Mouse (Mus musculus) liver, embryonic 12.5 days (tissue): ENCODE data around the gene Rsph3a. TPM values are rescaled to one million over a fixed set of nuclear protein-coding genes. Genes with fewer than 3 reads are reported as not detected.
"Not testable (repeated sequence)": the region's sequence is repeated elsewhere in the genome, so short reads cannot be mapped to it uniquely, and the experiment has no call there.

ENCODE experiments used
- ATAC-seq: fragments of 200-750 bp; cut with Nextera tagmentation; 2 replicates; pipeline ENCODE4 v1.8.0; 2017; ENCODE audit warnings: moderate number of reproducible peaks, mild to moderate bottlenecking, moderate library complexity
- H3K27ac ChIP-seq: fragments of 300-500 bp; sonication (generic); 2 replicates; pipeline ENCODE4 v1.5.1; 2016; ENCODE audit warnings: mild to moderate bottlenecking
- H3K27me3 ChIP-seq: fragments of 300-500 bp; sonication (generic); replicated peaks from 2 replicates; pipeline ENCODE4 v1.6.1; 2016; ENCODE audit warnings: mild to moderate bottlenecking, moderate library complexity
- H3K36me3 ChIP-seq: fragments of 300-500 bp; sonication (generic); 2 replicates; pipeline ENCODE4 v1.6.1; 2016; ENCODE audit warnings: mild to moderate bottlenecking, moderate library complexity
- H3K4me1 ChIP-seq: fragments of 300-500 bp; sonication (generic); 2 replicates; pipeline ENCODE4 v1.6.1; 2016
- H3K4me2 ChIP-seq: fragments of 300-500 bp; sonication (generic); 2 replicates; pipeline ENCODE4 v1.6.1; 2016; ENCODE audit warnings: mild to moderate bottlenecking, moderate library complexity
- H3K4me3 ChIP-seq: fragments of 300-500 bp; sonication (generic); 2 replicates; pipeline ENCODE4 v1.5.1; 2016; ENCODE audit warnings: mild to moderate bottlenecking, moderate library complexity
- H3K9ac ChIP-seq: fragments of 300-500 bp; sonication (generic); 2 replicates; pipeline ENCODE4 v1.6.1; 2016; ENCODE audit warnings: mild to moderate bottlenecking, moderate library complexity
- H3K9me3 ChIP-seq: fragments of 300-500 bp; sonication (generic); replicated peaks from 2 replicates; pipeline ENCODE4 v1.6.1; 2016; ENCODE audit warnings: mild to moderate bottlenecking, moderate library complexity
- WGBS: fragments of 180-500 bp; shearing (Covaris S2); methylation state at CpG from one replicate; pipeline ENCODE4 v1.1.7; 2016; ENCODE audit not compliant: insufficient replicate concordance; 5-methylcytosine and 5-hydroxymethylcytosine counted together
- polyA plus RNA-seq: library from polyadenylated mRNA; unstranded; fragments of >200 nt; fragmentation: Nextera tagmentation; extraction: Ambion mirVana; gene quantifications from 2 replicates; pipeline ENCODE4 v1.2.1, GENCODE M21; 2016

Rsph3a gene
- polyA plus RNA-seq, 1 experiment from 2014 or later, result 26.0 TPM

DNA sequence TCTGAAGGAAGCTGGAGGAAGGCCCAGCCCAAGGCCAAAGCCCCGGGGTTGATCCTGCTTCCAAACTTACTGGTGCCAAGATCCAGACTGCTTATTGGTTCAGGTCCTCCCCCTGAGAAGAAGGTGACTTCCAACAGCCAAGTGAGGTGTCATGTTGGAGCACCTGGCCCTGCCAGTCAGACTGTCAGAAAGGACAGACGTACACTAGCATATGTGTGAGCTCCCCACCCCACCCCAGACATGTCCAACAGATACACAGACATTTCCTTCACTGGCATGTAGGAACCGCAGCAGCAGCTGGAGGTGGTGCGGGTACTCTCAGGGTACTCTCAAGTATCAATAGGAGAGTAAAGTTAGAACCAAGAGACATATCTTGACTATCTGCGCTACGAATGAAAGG, 61.4 kb downstream of the Rsph3a start:
- not testable (repeated sequence) for H3K27ac ChIP-seq

DNA sequence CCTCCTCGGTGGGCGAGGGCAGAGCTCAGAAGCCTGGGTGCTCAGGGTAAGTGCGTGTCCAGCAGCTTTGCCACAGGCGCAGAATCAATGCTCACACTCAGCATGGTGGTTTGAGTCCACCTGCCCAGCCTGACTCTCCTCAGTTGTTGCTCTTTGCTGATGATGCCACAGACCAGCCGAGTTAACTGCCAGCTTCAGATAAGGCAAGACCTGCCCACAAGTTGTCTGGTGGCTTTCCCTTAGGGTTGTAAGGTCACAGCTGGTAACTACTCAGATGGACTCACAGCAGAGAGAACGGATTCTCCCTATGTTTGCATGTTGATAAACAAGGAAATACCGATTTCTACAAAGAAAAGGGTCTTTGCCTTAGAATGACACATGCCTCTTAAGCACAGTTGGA, 64.2 kb downstream of the Rsph3a start:
- H3K27ac ChIP-seq, H3K9me3 ChIP-seq, H3K4me1 ChIP-seq, H3K4me2 ChIP-seq, ATAC-seq, H3K27me3 ChIP-seq, H3K36me3 ChIP-seq, H3K4me3 ChIP-seq, H3K9ac ChIP-seq: not testable (repeated sequence)
- WGBS, result 60% methylated on average over 6 of the region's 7 CpGs

More for the DNA sequence above, 61.4 kb downstream of the Rsph3a start:
- not testable (repeated sequence) for H3K4me3 ChIP-seq, H3K9ac ChIP-seq, ATAC-seq, H3K9me3 ChIP-seq, H3K27me3 ChIP-seq, H3K36me3 ChIP-seq, H3K4me2 ChIP-seq, H3K4me1 ChIP-seq
- WGBS, result 65% methylated on average over 2 of the region's 6 CpGs

DNA sequence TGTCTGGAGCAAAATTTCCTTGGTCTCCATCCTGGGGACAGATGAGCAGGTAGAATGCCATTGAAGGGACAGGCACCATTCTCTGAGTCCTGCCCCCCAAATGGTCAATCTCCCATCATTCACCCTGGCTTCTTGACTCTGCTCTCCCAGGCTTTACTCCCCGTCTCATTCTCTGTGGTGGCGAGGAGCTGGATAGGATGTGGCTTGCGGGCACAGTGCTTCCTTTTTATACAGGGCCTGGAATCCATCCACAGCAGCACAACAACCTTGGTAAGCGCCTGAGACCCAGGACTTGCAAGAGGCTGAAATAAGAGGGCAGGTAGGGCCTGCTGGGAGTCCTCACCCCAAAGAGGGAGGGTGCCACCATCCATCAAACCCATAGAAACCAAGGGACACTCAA, 68.6 kb downstream of the Rsph3a start:
- H3K27ac ChIP-seq, H3K27me3 ChIP-seq, H3K4me3 ChIP-seq, H3K9ac ChIP-seq, H3K36me3 ChIP-seq, H3K9me3 ChIP-seq, ATAC-seq, H3K4me2 ChIP-seq, H3K4me1 ChIP-seq: not testable (repeated sequence)
- whole genome bisulfite sequencing, result 68% methylated on average over 2 of the region's 4 CpGs

DNA sequence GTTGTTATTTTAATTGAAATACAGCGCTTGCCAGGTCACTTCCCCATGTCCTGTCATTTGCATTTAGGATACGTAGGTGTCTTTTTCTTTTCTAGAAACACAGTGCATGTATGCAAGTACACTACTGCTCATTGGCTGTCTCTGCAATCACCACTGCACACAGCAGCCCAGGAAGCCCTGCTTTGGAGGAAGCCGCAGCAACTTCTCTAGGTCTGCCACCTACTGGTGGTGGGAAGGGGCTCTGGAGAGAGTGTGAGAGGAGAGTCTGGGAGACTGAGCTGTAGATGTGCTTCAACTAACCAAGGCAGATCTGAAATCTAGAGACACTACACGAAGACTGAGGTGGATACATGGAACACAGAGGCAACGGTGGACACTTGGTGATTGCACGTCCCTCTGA, 77.3 kb downstream of the Rsph3a start:
- not testable (repeated sequence) for H3K36me3 ChIP-seq, H3K9ac ChIP-seq, H3K4me2 ChIP-seq, ATAC-seq, H3K9me3 ChIP-seq, H3K27ac ChIP-seq, H3K4me1 ChIP-seq, H3K4me3 ChIP-seq, H3K27me3 ChIP-seq
- WGBS, result no CpG with 5 or more reads among the region's 6 CpGs

DNA sequence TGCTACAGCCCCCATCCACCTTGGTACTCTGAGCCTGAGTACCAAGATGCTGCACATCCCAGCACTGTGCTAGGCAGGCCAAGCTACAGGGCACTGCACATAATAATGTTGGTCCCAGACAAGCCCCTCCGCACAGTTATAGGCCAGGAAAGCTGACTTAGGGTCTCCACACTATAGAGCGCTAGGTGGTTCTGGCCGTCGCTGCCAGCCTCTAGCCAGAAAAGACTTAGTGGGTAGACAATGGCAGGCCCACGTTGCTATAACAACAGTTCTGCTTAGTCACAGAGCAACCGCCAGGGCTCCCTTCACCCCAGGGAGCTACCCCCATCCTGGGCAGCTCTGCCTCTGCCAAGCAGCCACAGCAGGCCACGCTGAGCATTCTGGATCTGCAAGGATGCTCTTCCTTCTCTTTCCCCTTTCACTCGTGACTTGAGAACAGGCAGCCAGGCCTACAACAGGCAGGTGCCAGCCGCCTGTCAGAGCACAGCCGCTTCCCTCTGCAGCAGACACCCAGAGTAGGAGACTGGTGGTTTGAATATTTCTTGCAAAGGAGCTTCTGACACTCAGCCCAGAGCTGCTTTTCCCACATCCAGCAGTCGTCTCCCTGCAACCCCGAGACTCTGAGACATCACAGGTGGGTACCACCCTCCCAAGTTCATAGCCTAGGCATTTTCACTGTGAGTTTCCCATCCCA, 82.2 kb downstream of the Rsph3a start:
- not testable (repeated sequence) for H3K4me2 ChIP-seq, H3K9me3 ChIP-seq, H3K4me3 ChIP-seq, H3K9ac ChIP-seq, H3K4me1 ChIP-seq, H3K27me3 ChIP-seq, H3K36me3 ChIP-seq, H3K27ac ChIP-seq, ATAC-seq
- WGBS, result no CpG with 5 or more reads among the region's 12 CpGs

Other genes starting within 250 kb of the Rsph3a start
- 0.19 and 0.30 TPM in 2 replicates for gene Fndc1, start 118.3 kb upstream of the Rsph3a start, polyA plus RNA-seq
- gene Tagap, start 19.6 kb upstream of the Rsph3a start, polyA plus RNA-seq, result 0.73 and 1.1 TPM in 2 replicates
- not detected in 2 replicates for gene Gm49673, start 202.2 kb downstream of the Rsph3a start, polyA plus RNA-seq
- gene Rnaset2a, start 202.5 kb downstream of the Rsph3a start, polyA plus RNA-seq, result 16.6 and 17.0 TPM in 2 replicates
- gene Fgfr1op, start 219.9 kb downstream of the Rsph3a start, polyA plus RNA-seq, result 18.2 and 18.8 TPM in 2 replicates